Mouse (Mus musculus): ENCODE measurements around the gene Rbm38.

Gene Rbm38

GRCm38 (mm10) chr2:173020430-173020829 is at the start of gene Rbm38:
Gene Rbm38 (plus strand): TSS chr2:173020498.
- no peak for DNase-seq

GRCm38 (mm10) chr2:172971865-172972264 is 48.4 kb upstream of the Rbm38 start:
- DNase-seq = no peak

- DNase-seq = no peak
Measured at GRCm38 (mm10) chr2:172973806-172974565, 46.3 kb upstream of the Rbm38 start.

GRCm38 (mm10) chr2:172974701-172975100 is 45.6 kb upstream of the Rbm38 start:
- no peak for DNase-seq

- DNase-seq = no peak
Measured at GRCm38 (mm10) chr2:172975159-172975558, 45.1 kb upstream of the Rbm38 start.

GRCm38 (mm10) chr2:172976661-172977238 is 43.5 kb upstream of the Rbm38 start:
- no peak for DNase-seq

GRCm38 (mm10) chr2:172977409-172978130 is 42.7 kb upstream of the Rbm38 start, which contains the start of gene Spo11:
Gene Spo11 (plus strand): TSS chr2:172977700.
- no peak for DNase-seq

GRCm38 (mm10) chr2:172978131-172978633 is 42.1 kb upstream of the Rbm38 start:
- DNase-seq = no peak

- DNase-seq = no peak
Measured at GRCm38 (mm10) chr2:172979666-172980345, 40.5 kb upstream of the Rbm38 start.

- no peak for DNase-seq
Measured at GRCm38 (mm10) chr2:172982776-172983561, 37.3 kb upstream of the Rbm38 start.

- DNase-seq = no peak
Measured at GRCm38 (mm10) chr2:172990161-172990560, 30.1 kb upstream of the Rbm38 start.

- peak; percentile 74 for DNase-seq
Measured at GRCm38 (mm10) chr2:172996207-172996606, 24.1 kb upstream of the Rbm38 start.

- no peak for DNase-seq
Measured at GRCm38 (mm10) chr2:172997748-172998147, 22.6 kb upstream of the Rbm38 start.

GRCm38 (mm10) chr2:172998478-172998877 is 21.8 kb upstream of the Rbm38 start:
- no peak for DNase-seq

GRCm38 (mm10) chr2:172999630-173000284 is 20.5 kb upstream of the Rbm38 start, which contains the start of gene Rae1:
Gene Rae1 (plus strand): TSS chr2:173000117.
- peak; percentile 99 for DNase-seq

GRCm38 (mm10) chr2:173000285-173000652 is 20.0 kb upstream of the Rbm38 start:
- DNase-seq = peak; percentile 91

- no peak for DNase-seq
Measured at GRCm38 (mm10) chr2:173000921-173001320, 19.4 kb upstream of the Rbm38 start.

GRCm38 (mm10) chr2:173003737-173004136 is 16.6 kb upstream of the Rbm38 start:
- no peak for DNase-seq

GRCm38 (mm10) chr2:173010220-173010717 is 10.0 kb upstream of the Rbm38 start:
- no peak for DNase-seq

GRCm38 (mm10) chr2:173011440-173011839 is 8.9 kb upstream of the Rbm38 start:
- no peak for DNase-seq

GRCm38 (mm10) chr2:173014741-173015287 is 5.5 kb upstream of the Rbm38 start:
- DNase-seq = no peak
